Mouse (Mus musculus): Measurements from ENCODE around the gene Qrfpr. TPM values are rescaled to one million over a fixed set of nuclear protein-coding genes. Genes with fewer than 3 reads are reported as not detected.

The Qrfpr gene
- total RNA-seq, 2 experiments from 2014 or later: 1.1 to 1.3 TPM

GRCm38 (mm10) chr3:36150537-36150933 lies 71.6 kb downstream of the Qrfpr start:
- no peak for DNase-seq

GRCm38 (mm10) chr3:36138996-36139395 lies 83.1 kb downstream of the Qrfpr start:
- no peak for DNase-seq

GRCm38 (mm10) chr3:36138171-36138660 lies 83.9 kb downstream of the Qrfpr start:
- DNase-seq: no peak

- DNase-seq: no peak
These were observed 84.6 kb downstream of the Qrfpr start for GRCm38 (mm10) chr3:36137560-36137959.

- DNase-seq: no peak
These were observed 86.0 kb downstream of the Qrfpr start for GRCm38 (mm10) chr3:36136152-36136551.

Other genes with a start within 250 kb of the Qrfpr start
- gene Mccc1, start 221.6 kb downstream of the Qrfpr start, total RNA-seq (2021): 10 to 100 TPM; 35.0 to 44.1 TPM
- not detected for gene Ccdc144b, start 168.8 kb downstream of the Qrfpr start, total RNA-seq (2021)
- 10 to 100 TPM; 43.7 to 51.1 TPM for gene Acad9, start 156.3 kb downstream of the Qrfpr start, total RNA-seq (2021)
- gene D3Ertd254e, start 71.3 kb downstream of the Qrfpr start, total RNA-seq (2021): 10 to 100 TPM; 17.1 to 19.4 TPM